Mouse (Mus musculus) adrenal gland, adult 8-10 months (tissue): ENCODE measurements around the gene Gm20388. TPM values are rescaled to one million over a fixed set of nuclear protein-coding genes. Genes with fewer than 3 reads are reported as not detected.

ENCODE experiments used
- DNase-seq: peaks from one replicate; pipeline ENCODE4 v3.0.0; 2022
- total RNA-seq, 4 experiments: library from RNA; stranded (reverse); gene quantifications; 2 replicates each; pipeline ENCODE4 v1.2.4; 2022

The Gm20388 gene
- total RNA-seq, 4 experiments from 2014 or later = 1.7 to 16.9 (median 5.8) TPM

DNA sequence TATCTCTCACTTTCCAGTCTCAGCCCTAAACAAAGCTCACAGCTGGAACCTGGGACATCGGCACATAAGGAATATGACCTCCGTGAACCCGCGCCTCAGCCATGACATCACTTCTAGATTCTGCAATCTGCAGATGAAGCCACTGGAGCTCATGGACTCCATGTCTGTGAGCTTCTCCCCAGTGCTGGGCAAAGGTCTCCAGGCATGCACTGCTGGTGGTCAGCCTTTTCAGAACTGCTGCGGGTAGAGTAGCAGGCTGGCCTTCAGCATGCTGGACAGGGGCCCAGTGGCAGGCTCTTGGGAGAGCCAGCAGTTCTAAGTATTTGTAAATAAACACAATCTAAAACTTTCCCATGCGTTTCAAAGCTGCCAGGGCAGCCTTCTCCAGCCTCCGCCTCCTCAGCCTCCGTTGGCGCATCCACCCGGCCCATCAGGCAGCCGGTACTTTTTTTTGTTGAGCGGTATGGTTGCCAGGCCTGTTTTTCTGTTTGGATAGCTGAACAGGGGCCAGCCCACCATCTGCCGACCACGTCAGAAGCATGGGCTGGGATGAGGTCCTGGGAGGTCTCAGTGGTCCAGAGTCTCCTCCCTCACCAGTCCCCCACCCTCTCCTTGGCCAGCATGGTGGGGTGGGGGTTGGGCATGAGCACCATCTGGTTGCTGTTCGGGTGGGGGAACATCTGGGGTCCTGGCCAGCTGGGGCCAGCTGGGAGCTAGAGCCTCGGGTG lies 2729.0 kb downstream of the Gm20388 start:
- DNase-seq = no peak

DNA sequence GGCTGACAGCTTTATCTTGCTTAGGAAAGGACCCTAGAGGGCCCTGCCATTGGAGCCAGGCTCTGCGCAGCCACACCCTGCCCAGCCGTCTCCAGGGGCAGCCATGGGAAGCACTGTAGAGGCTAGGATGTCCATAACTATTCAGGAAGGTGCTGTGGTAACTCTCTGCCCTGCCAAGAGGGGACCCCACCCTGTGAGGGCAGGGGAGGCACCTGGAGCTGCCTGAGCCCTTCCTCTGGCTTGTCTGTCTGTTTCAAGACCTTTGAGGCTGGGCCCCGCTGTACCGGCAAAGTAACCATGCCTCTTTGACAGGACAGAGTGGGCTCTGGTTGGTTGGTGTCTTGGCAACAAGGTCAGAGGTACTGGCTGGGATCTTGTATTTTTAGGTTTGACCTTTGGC lies 2730.2 kb downstream of the Gm20388 start:
- no peak for DNase-seq

DNA sequence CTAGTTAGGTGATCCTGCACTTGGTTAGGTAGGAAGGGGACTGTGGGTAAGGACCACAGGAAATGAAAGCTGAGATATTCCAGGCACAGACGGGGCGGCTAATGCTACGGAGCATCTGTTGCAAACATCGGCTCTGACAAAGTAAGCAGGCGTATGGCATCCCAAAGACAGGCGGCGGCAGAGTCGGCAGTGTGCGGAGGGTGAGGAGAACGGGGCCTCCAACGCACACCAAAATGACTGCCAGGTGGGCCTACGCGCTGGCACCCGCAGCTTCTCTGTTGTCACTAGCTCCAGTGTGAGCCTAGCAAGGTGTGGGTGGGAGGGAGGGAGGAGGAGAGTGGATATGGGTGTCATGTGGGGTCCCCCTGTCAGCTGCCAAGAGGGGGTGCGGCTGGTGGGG lies 2730.8 kb downstream of the Gm20388 start:
- no peak for DNase-seq

DNA sequence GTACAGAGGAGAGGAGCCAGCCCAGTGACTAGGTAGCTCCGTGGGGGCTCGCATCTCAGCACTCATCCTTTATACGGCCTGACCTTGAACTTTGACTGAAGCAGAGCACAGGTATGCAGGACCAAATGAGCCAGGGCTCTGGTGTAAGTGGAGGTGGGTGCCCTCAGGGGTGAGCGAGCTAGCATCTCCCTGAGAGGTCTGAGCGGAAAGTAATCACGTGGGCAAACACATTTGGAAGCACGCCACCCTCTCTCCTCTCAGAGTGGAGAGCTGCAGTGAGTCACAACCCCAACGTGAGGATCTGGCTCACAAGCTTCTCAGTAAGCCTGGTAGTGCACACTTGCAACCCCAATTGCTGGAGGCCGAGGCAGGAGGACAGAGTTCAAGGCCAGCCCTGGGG lies 2731.4 kb downstream of the Gm20388 start:
- peak; percentile 82 for DNase-seq

DNA sequence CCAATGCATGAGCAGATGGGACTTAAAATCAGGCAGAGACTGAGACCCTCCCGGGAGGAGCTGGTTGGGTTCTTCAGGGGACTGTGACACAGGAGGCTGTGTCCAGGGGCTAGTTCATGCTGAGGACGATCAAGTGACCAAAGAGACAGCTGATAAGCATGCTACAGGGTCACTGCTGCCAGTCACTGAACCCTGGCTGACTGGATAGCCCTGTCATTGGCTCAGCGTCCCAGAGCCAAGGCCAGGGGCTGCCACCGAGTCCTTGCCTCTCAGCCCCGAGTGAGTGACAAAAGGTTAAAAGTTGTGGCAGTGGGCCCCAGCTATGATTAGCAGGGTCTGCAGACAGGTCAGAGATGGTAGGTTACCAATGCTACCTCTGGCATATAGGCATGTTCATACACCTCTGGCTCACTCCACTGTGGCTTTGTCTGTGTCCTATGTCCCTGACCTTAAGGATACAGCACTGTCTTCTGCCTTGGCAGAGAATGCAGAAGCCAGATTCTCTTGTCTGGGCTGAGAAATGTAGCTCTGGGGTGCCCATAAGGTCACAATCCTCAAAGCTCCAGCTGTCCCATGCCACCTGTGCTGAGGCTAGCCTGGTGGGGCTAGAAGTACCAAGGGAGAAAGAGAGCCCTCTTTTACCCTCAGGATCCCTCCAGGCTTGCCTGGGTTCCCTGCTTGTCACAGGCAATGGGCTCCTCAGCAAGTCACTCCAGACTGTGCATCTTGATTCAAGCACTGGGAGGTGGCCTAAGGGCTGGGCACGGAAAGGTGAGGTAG lies 2733.7 kb downstream of the Gm20388 start:
- DNase-seq = peak; percentile 69

DNA sequence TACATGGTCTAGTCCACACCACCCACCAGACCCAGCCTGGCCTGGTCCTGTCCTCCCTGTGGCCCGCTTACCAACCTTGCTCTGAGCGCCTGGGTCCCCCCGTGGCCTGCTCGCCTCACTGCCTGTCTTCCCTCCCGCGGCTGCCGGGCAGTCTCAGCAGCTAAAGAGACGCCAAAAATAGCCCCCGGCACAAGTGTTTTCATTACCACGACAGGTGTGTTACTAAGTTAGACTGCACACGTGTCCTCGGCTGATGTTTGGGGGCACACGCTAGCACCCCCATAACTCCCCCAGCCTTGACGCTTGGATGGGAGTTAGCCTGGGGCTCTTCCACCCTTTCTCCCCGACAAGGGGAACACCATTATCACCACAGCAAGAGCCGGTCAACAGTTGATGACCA lies 2735.7 kb downstream of the Gm20388 start:
- no peak for DNase-seq

DNA sequence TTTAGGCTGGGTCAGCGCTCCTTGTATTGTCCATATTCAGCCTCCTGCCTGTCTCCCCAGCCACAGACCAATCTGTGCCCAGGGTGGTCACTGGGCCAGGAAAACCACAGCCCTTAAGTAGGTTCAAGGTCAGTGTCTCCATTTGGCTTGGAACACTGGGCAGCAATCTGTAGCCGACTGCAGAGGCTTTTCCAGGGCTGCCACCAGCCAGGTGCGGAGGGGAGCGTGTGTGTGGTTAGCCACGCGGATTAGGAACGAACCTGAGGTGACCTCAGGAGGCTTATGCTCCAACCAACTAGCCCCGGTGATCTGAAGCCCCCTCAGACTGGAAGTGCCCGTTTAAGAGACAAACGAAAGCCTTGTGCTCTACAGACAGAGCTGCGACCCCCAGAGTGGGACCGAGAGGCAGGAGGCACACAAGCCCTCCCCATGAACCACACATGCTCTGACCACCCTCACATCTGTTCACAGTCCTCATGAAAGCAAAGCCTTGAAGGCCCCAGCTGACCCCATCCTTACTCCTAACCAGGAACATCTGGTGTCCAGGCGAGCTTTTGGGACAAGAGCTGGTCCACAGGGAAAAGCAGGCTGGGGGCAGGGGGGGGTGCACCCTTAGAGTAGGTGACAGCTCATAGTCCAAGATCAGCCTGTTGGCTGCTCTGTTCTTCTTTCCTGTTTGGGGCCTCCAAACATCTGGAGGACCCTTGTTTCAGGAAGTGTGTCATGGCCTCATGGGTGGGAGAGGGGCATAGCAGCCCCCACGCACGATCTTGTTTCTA lies 2737.7 kb downstream of the Gm20388 start:
- DNase-seq = no peak

DNA sequence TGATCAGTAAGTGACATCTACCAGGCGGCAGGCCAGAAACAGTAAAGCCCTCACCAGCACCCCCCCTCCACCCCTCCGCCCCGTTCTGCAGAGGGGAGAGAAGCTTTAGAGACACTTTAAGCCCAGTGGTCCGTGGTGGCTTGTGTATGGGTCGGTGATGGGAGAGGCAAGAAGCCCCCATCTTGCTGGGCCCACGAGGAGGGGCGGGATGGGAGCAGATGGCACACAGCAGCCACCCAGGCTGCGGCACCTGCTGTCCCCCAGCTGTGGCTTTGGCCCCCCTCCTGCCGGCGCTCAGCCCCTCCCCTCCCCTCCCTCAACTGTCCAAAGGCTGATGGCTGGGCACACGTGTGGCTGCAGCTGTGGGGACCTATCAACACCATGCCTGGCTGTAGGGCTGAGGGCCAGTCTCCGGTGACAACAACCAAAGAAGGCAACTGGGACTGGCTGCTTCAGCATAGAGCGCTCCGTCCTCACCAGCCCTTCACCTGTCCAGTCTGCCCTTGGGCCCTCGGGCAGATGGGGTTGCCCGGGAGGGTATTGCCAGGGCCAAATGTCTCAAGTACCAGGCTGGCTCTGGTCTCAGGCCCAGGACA lies 2740.8 kb downstream of the Gm20388 start:
- DNase-seq = no peak

DNA sequence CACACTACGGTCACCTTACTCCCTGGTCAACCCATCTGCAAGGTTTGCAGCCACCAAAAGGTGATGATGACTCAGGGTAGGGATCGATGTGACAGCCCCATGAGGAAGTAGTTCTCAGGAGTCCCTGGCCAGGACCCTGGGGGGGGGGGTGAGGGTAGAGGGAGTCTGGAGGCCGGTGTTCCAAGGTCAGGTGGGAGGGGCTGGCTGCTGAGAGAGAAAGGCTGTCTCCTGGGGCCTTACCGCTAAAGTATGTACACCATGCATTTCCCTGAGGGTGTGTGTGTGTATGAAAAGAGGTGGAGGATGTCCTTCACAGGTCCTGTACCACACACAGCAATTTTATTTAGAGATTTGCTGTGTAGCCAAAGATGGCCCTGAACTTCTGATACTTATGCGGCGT lies 2742.0 kb downstream of the Gm20388 start:
- no peak for DNase-seq

DNA sequence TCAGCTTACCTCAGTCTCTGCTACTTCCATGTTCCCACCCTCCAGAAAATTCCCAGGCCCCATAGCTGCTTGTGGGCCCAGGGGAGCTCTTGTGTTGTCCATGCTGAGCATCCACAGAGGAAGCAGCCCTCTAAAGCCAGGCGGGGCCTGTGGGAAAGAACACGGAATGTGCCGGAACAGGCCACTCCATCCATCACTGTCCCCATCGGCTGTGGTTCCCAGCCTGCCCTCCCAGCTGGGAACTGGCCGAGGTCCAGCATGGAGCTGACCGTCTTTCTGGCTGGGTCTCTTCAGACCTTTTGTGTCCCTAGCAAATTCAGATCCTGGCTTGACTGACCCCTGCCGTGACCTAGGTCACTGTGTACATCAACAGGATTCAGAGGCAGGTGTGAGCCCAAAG lies 2744.1 kb downstream of the Gm20388 start:
- peak; percentile 61 for DNase-seq

DNA sequence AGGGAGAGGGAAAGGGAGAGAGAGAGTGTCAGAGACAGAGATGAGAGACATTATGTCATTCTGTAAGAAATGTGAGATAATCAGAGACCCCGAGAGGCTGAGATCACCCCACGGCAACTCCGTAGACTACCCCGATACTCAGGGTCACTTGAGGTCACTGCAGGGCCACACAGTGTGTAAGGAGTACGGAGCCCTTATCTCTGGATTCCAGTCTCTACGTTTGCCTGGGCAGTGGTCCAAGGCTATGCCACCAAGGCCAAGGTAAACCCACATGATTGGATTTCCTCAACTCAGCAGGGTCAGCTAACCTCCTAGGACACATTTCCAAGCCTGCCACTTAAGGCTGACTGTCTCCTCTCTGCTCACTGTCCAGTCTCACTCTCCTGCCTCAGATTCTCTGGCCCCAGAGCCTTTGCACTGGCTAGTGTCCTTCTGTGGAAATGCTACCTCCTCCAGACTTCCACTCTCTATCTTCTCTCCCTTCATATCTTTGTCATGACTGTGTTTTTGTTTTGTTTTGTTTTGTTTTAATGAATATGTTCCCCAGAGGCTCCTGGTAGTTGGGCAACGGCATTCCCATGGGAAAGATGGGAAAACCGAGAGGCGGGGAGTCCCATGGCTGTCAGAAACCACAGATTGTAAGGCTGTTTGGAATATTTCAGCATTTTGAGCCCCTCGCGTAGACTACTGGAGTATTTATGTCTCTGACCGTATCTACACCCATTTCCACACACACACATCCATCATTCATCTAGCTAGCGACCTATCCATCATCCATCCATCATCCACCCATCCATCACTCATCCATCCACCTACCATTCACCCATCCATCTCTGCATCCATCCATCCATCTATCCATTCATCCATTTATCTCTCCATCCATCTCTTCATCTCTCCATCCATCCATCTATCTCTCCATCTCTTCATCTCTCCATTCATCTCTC lies 2745.7 kb downstream of the Gm20388 start:
- peak; percentile 93 for DNase-seq

DNA sequence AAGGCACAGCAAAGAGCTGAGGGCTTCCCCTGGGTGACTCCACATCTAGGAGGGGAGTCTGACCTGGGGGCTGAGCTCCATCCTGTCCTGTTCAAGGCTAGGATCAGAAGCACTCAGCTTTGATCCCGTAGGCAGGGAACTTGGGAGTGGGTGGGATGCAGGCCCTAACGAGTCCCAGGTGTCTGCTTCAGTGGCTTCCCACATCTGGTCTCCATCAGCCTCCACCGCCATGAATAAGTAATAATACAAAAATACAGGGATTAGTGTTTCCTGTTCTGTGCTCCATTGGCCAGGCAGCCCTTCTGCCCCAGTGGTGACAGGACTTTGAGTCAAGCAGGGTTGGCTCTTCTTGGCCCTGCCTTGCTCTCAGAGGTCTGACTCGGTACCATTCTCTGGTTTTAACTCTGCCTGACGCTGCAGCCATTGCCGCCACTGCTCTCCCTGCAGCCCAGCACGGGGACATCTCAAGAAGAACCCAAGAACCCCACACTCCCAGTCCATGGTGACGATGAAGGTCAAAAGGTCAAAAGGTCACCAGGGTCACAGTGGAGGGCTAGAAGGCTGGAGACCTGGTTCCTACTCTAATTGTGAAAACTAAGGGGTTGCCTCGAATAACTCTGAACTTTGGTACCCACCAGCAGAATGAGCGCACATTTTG lies 2747.6 kb downstream of the Gm20388 start:
- no peak for DNase-seq

DNA sequence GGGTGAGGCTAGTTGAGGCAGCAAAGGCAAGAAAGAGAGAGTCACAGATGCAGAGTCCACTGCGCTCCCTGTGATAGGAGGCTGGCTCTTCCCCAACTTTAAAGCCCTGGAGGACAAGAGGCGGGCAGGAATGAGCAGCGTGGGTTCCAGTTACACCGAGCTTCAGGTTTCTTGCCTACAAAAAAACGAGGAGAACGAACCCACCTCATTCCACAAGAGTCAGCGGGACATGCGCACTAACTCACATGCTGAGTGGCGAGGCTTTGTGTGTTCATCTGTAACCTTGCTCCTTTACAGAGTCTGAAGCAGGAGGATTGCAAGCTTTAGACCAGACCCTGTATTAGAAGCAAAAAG lies 2748.1 kb downstream of the Gm20388 start:
- DNase-seq = no peak

DNA sequence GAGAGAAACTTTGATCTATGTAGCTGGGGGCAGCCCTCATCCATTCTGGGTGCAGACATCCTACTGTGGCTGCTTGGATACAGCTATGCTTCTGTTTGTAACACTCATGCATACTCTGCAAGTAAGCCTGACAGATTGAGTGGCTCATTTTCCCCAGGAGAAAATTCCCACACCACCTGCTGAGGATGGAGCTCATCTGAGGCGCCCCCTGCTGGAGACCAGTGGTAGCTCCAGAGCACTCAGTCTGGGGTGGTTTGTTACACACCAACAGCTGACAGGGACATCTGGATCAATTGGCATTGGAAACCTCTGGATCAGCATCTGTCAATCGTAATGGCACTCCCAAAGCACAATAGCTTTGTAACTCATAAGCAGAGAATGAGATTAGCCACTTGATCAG lies 2749.4 kb downstream of the Gm20388 start:
- no peak for DNase-seq

DNA sequence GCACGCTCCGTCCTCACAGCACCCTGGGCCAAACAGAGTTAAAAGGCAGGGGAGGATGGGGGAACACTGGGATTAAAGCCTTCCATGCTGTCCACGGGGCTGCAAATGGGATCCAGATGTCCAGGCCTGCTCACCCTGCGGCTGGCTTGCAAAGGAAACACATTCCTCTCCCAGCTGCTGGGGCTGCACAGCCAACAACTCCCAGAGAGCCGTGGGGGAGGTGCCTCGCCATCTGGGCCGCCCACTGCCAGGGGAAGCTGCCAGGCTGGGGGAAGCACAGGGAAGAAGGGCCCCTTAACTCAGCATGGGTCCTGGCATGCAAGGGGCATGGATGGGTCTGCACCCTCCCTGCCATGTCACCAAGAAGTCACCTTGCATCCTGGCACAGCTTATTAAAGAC lies 2750.5 kb downstream of the Gm20388 start:
- DNase-seq = no peak

DNA sequence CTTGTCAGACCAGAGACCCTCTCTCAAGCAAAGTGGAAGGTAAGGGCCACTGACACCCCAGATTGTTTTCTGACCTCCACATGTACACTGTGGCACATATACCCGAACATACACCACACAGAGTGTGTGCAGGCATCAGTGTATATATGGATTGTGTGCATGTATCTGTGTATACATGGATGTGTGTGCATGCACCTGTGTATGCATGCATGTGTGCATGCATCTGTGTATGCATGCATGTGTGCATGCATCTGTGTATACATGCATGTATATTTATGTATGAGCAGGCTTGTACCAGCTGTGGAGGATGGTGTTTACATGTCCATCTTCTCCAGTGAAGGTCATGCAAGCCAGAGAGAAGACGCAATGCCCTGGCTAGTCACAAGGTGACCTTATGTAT lies 2751.3 kb downstream of the Gm20388 start:
- DNase-seq = no peak

DNA sequence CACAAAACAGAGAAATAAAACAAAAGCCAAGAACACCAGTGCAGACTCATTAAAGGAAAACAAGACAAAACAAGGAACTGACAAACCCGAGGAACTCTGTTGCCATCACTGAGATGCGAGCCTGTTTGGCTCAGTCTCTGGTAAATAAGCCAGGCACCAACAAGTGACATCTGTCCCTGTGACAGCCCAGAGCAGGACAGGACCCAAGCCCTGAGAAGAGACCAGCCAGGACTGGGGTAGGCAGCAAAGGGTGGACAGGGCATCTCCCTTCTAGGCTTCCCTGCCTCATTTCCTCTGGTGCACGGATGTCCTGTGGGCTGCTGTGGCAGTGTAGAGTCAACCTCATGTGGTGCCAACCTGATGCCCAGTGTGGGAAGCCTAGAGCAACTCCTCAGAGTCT lies 2752.5 kb downstream of the Gm20388 start:
- no peak for DNase-seq

DNA sequence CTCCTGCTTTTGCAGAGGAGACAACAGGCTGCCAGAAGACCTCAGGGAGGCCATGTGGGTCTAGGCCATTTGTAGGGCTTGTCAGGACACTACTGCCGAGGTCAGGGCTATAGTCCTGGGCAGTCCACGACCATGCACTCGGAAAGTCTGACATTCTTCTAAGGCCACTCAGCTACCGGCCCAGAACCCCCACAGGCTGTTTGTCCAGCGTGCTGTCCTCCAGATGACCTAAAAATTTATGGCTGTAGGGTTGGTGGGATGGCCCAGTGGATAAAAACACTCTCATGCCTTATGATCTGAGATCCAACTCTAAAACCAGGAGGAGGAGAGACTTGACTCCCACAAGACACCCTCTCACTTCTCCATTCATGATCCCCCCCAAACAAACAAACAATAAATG lies 2753.0 kb downstream of the Gm20388 start:
- DNase-seq = no peak

DNA sequence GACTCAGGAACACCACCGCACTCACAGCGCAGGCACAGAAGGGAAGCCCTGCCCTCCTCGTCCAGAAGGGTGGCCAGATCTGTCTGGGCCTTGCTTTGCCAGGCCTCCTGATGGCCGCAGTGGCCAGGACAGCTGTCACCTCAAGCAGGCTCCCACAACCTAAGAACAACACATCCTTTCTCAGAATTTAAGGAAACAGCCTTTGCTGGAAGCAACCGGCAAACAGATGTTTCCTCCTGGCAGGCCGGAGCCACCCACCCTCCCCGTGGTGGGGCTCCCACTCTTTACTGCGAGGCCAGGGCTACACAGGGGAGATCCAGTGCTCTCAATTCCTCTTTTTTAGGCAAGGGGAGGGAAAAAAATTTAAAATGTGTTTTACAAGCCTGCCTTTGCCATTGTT lies 2754.6 kb downstream of the Gm20388 start:
- peak; percentile 43 for DNase-seq

DNA sequence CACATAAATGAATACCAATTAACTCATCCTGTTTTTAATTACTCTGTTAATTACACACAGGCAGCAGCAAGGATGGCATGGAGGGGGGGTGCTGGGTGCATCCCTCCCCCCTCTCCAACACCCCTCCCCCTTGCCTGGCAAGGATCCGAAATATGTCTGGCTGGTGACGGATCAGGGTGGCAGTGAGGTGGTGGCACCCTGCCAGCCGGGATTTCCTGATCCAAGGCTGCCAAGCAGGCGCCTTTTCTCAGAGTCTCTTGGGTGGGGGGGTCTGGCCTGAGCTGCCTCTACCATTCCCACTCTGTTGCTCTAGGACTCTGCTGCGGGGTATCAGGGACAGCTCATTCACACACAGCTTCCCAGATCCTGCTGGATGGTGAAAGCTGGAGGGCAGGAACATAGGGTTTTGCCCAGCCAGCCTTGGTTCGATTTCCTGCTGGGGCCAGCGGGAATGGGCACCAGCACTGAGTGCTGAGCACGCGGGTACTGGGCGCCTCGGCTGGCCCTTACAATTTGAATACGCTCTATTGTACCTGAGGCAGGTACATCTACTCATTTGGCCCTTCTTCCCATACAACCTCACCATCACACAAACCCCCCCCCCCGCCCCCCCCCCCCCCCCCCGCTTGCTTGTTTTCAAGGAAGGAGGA lies 2755.2 kb downstream of the Gm20388 start:
- peak; percentile 67 for DNase-seq

DNA sequence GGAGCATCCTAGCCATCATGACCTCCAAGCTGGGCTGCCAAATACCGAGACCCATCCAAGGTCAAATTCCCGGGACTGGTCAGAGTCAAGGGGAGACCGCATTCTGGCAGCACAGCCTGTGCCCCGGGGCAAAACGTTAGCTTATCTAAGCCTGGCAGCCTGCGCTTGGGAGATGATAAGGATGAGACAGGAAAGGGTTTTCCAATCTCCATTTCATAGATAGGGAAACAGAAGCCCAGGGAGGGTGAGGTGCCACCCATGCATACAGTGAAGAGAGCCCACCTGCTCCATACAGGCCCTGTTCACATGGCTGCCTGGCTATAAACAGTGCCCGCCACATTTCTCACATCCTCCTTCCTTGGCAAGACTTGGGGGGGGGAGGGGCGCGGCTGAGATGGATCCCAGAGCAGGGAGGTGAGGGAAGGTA lies 2755.7 kb downstream of the Gm20388 start:
- peak; percentile 82 for DNase-seq
